Mouse (Mus musculus): Measurements from ENCODE around the gene Olfr1220. TPM values are rescaled to one million over a fixed set of nuclear protein-coding genes. Genes with fewer than 3 reads are reported as not detected.

The Olfr1220 gene
- polyA plus RNA-seq, 1 experiment = not detected

- H3K27ac ChIP-seq (ENCODE audit: insufficient read depth, low read length) = no peak within 1 kb of the TSS
- TF ChIP-seq POLR2A (IDR thresholded peaks at IDR 0.05; ENCODE audit: insufficient read depth, low read length) = no peak
- H3K36me3 ChIP-seq (ENCODE audit: control insufficient read depth, insufficient read depth, low read length, poor library complexity, severe bottlenecking) = no peaks in the 10 kb centered on the region
- H3K9me3 ChIP-seq (replicated peaks; ENCODE audit: control insufficient read depth, insufficient read depth, low read length, poor library complexity, severe bottlenecking) = no peaks in the 10 kb centered on the region
- H3K9ac ChIP-seq (ENCODE audit: low read depth, poor library complexity, severe bottlenecking) = no peak within 1 kb of the TSS
- no peak within 1 kb of the TSS for H3K4me3 ChIP-seq (ENCODE audit: low read depth, low read length)
- H3K27me3 ChIP-seq (ENCODE audit: control insufficient read depth, insufficient read depth, low read length, poor library complexity, severe bottlenecking) = no peaks in the 10 kb centered on the region
- H3K4me1 ChIP-seq (ENCODE audit: control insufficient read depth, insufficient read depth, low read length) = no peaks in the 10 kb centered on the region
These were observed 23.2 kb downstream of the Olfr1220 start, which contains the start of gene Olfr1219 for GRCm38 (mm10) chr2:89083413-89083812. Gene Olfr1219 (minus strand): TSS chr2:89083513.

DNA sequence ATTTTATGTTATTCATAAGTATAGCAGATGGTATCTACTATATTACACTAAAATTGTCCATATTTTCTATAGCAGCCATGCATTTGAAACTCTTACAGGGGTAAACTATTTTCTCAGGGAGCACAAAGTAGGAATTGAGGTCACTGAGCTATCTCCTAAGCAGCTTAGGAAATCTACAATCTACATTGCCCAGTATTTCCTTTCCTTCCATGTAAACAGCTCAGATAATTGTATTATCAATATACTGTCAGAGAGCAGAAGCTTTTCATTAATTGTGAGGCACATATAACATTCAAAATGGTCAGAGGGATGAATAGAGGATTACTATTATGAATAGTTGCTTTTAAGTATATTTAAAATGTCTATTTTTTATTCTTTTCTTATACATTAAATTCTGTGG is 25.1 kb downstream of the Olfr1220 start:
- H3K9ac ChIP-seq (ENCODE audit: low read depth, poor library complexity, severe bottlenecking) = no peak overlapping the region
- H3K36me3 ChIP-seq (ENCODE audit: control insufficient read depth, insufficient read depth, low read length, poor library complexity, severe bottlenecking) = no peaks in the 10 kb centered on the region
- no peaks in the 10 kb centered on the region for H3K4me1 ChIP-seq (ENCODE audit: control insufficient read depth, insufficient read depth, low read length)
- no peak for TF ChIP-seq POLR2A (IDR thresholded peaks at IDR 0.05; ENCODE audit: insufficient read depth, low read length)
- TF ChIP-seq CTCF (IDR thresholded peaks at IDR 0.05; ENCODE audit: low read depth, low read length) = no peak
- TF ChIP-seq EP300 (IDR thresholded peaks at IDR 0.05; ENCODE audit: insufficient read depth, low read depth, low read length) = no peak
- no peak overlapping the region for H3K4me3 ChIP-seq (ENCODE audit: low read depth, low read length)
- H3K27me3 ChIP-seq (ENCODE audit: control insufficient read depth, insufficient read depth, low read length, poor library complexity, severe bottlenecking) = no peaks in the 10 kb centered on the region
- H3K9me3 ChIP-seq (replicated peaks; ENCODE audit: control insufficient read depth, insufficient read depth, low read length, poor library complexity, severe bottlenecking) = no peaks in the 10 kb centered on the region
- H3K27ac ChIP-seq (ENCODE audit: insufficient read depth, low read length) = no peak overlapping the region

DNA sequence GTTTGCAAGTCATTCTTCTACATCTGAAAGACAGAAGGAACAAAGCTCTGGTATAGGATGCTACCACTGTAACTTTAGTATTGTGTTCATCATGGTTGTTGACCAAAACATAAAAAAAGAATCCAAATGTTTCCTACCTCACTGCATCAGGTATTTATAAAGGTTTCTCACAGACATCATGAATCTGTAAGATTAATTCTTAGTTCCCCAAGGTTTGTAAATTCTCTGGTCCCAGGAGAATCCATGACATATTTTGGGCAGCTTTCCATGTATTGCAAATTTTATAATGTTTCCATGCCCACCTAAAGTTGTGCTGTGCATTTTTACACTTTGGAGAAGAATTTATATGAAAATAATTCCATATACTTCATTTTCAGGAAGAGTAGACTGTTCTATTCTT is 45.5 kb downstream of the Olfr1220 start, which contains the start of gene Olfr1218:
Olfr1218 (minus strand) TSS at position 101 of the 400 bp plus-strand sequence.
- no peak for TF ChIP-seq EP300 (IDR thresholded peaks at IDR 0.05; ENCODE audit: insufficient read depth, low read depth, low read length)
- no peak for TF ChIP-seq POLR2A (IDR thresholded peaks at IDR 0.05; ENCODE audit: insufficient read depth, low read length)
- TF ChIP-seq CTCF (IDR thresholded peaks at IDR 0.05; ENCODE audit: low read depth, low read length) = no peak
- H3K27ac ChIP-seq (ENCODE audit: insufficient read depth, low read length) = no peak within 1 kb of the TSS

More for the DNA sequence above, 45.5 kb downstream of the Olfr1220 start, which contains the start of gene Olfr1218:
- Histone ChIP-seq H3K9ac (ENCODE audit: low read depth, poor library complexity, severe bottlenecking) (no peak within 1 kb of the TSS), H3K27me3 (ENCODE audit: control insufficient read depth, insufficient read depth, low read length, poor library complexity, severe bottlenecking) (no peaks in the 10 kb centered on the region), H3K4me3 (ENCODE audit: low read depth, low read length) (no peak within 1 kb of the TSS), H3K9me3 (replicated peaks; ENCODE audit: control insufficient read depth, insufficient read depth, low read length, poor library complexity, severe bottlenecking) (no peaks in the 10 kb centered on the region), H3K4me1 (ENCODE audit: control insufficient read depth, insufficient read depth, low read length) (no peaks in the 10 kb centered on the region), H3K36me3 (ENCODE audit: control insufficient read depth, insufficient read depth, low read length, poor library complexity, severe bottlenecking) (no peaks in the 10 kb centered on the region)

Other genes with a start within 250 kb of the Olfr1220 start
- not detected in 2 replicates for gene Olfr1206, start 243.6 kb downstream of the Olfr1220 start, polyA plus RNA-seq (2011; ENCODE audit: insufficient read depth, insufficient read length, low read depth, missing spikeins)
- gene Olfr1208, start 204.5 kb downstream of the Olfr1220 start, polyA plus RNA-seq (2011; ENCODE audit: insufficient read depth, insufficient read length, low read depth, missing spikeins) = not detected in 2 replicates
- gene Olfr1209, start 191.7 kb downstream of the Olfr1220 start, polyA plus RNA-seq (2011; ENCODE audit: insufficient read depth, insufficient read length, low read depth, missing spikeins) = not detected in 2 replicates
- gene Olfr1211, start 168.7 kb downstream of the Olfr1220 start, polyA plus RNA-seq (2011; ENCODE audit: insufficient read depth, insufficient read length, low read depth, missing spikeins) = not detected in 2 replicates
- not detected in 2 replicates for gene Olfr1212, start 152.9 kb downstream of the Olfr1220 start, polyA plus RNA-seq (2011; ENCODE audit: insufficient read depth, insufficient read length, low read depth, missing spikeins)
- not detected in 2 replicates for gene Gm13762, start 126.6 kb downstream of the Olfr1220 start, polyA plus RNA-seq (2011; ENCODE audit: insufficient read depth, insufficient read length, low read depth, missing spikeins)
- gene Olfr1214, start 114.2 kb downstream of the Olfr1220 start, polyA plus RNA-seq (2011; ENCODE audit: insufficient read depth, insufficient read length, low read depth, missing spikeins) = not detected in 2 replicates
- not detected in 2 replicates for gene Olfr1215, start 99.9 kb downstream of the Olfr1220 start, polyA plus RNA-seq (2011; ENCODE audit: insufficient read depth, insufficient read length, low read depth, missing spikeins)
- not detected in 2 replicates for gene Olfr1216, start 88.5 kb downstream of the Olfr1220 start, polyA plus RNA-seq (2011; ENCODE audit: insufficient read depth, insufficient read length, low read depth, missing spikeins)
- gene Olfr1217, start 74.8 kb downstream of the Olfr1220 start, polyA plus RNA-seq (2011; ENCODE audit: insufficient read depth, insufficient read length, low read depth, missing spikeins) = not detected in 2 replicates
- not detected in 2 replicates for gene Olfr1218, start 45.6 kb downstream of the Olfr1220 start, polyA plus RNA-seq (2011; ENCODE audit: insufficient read depth, insufficient read length, low read depth, missing spikeins)
- gene Olfr1219, start 23.3 kb downstream of the Olfr1220 start, polyA plus RNA-seq (2011; ENCODE audit: insufficient read depth, insufficient read length, low read depth, missing spikeins) = not detected in 2 replicates
- not detected in 2 replicates for gene Olfr1221, start 10.4 kb upstream of the Olfr1220 start, polyA plus RNA-seq (2011; ENCODE audit: insufficient read depth, insufficient read length, low read depth, missing spikeins)
- gene Olfr1222, start 26.2 kb upstream of the Olfr1220 start, polyA plus RNA-seq (2011; ENCODE audit: insufficient read depth, insufficient read length, low read depth, missing spikeins) = not detected in 2 replicates
- gene Olfr1223, start 44.7 kb upstream of the Olfr1220 start, polyA plus RNA-seq (2011; ENCODE audit: insufficient read depth, insufficient read length, low read depth, missing spikeins) = not detected in 2 replicates
- gene Olfr1224-ps1, start 57.3 kb upstream of the Olfr1220 start, polyA plus RNA-seq (2011; ENCODE audit: insufficient read depth, insufficient read length, low read depth, missing spikeins) = not detected in 2 replicates
- gene Olfr1225, start 67.8 kb upstream of the Olfr1220 start, polyA plus RNA-seq (2011; ENCODE audit: insufficient read depth, insufficient read length, low read depth, missing spikeins) = not detected in 2 replicates
- not detected in 2 replicates for gene Olfr1226, start 93.2 kb upstream of the Olfr1220 start, polyA plus RNA-seq (2011; ENCODE audit: insufficient read depth, insufficient read length, low read depth, missing spikeins)
- not detected in 2 replicates for gene Olfr1228, start 147.2 kb upstream of the Olfr1220 start, polyA plus RNA-seq (2011; ENCODE audit: insufficient read depth, insufficient read length, low read depth, missing spikeins)
- not detected in 2 replicates for gene Olfr1229, start 181.2 kb upstream of the Olfr1220 start, polyA plus RNA-seq (2011; ENCODE audit: insufficient read depth, insufficient read length, low read depth, missing spikeins)
- not detected in 2 replicates for gene Olfr1230, start 190.4 kb upstream of the Olfr1220 start, polyA plus RNA-seq (2011; ENCODE audit: insufficient read depth, insufficient read length, low read depth, missing spikeins)
- gene Olfr1231, start 200.2 kb upstream of the Olfr1220 start, polyA plus RNA-seq (2011; ENCODE audit: insufficient read depth, insufficient read length, low read depth, missing spikeins) = not detected in 2 replicates
- gene Olfr1232, start 222.8 kb upstream of the Olfr1220 start, polyA plus RNA-seq (2011; ENCODE audit: insufficient read depth, insufficient read length, low read depth, missing spikeins) = not detected in 2 replicates
- not detected in 2 replicates for gene Olfr1233, start 235.6 kb upstream of the Olfr1220 start, polyA plus RNA-seq (2011; ENCODE audit: insufficient read depth, insufficient read length, low read depth, missing spikeins)